Mouse (Mus musculus) gastrocnemius, postnatal 25 days (tissue): ENCODE results near the gene Ddx21. TPM values are rescaled to one million over a fixed set of nuclear protein-coding genes. Genes with fewer than 3 reads are reported as not detected.
"Not testable (repeated sequence)": the region's sequence is repeated elsewhere in the genome, so short reads cannot be mapped to it uniquely, and the experiment has no call there.

Experiments
- DNase-seq: peaks from one replicate; pipeline ENCODE4 v3.0.0; 2022
- long read RNA-seq, 2 experiments: library from polyadenylated mRNA; stranded (forward); transcript quantifications; one replicate each; pipeline ENCODE4 v2.0.0; 2021
- total RNA-seq, 2 experiments: library from RNA; stranded (reverse); gene quantifications; 1 replicate in 1 of 2; 2 replicates in 1 of 2; pipeline ENCODE4 v1.2.3; 2021

The Ddx21 gene
- total RNA-seq: 10 to 100 TPM; 24.8 to 28.4 TPM
- long read RNA-seq, experiment 1, full-length matches to known transcripts: 6 of 10 reads
- long read RNA-seq, experiment 1, partial matches to known transcripts: 4 of 10 reads
- long read RNA-seq, experiment 1, other reads (novel, unspliced or antisense): 0 of 10 reads
- long read RNA-seq, experiment 2, full-length matches to known transcripts: 7 of 18 reads
- long read RNA-seq, experiment 2, partial matches to known transcripts: 3 of 18 reads
- long read RNA-seq, experiment 2, other reads (novel, unspliced or antisense): 8 of 18 reads

DNA sequence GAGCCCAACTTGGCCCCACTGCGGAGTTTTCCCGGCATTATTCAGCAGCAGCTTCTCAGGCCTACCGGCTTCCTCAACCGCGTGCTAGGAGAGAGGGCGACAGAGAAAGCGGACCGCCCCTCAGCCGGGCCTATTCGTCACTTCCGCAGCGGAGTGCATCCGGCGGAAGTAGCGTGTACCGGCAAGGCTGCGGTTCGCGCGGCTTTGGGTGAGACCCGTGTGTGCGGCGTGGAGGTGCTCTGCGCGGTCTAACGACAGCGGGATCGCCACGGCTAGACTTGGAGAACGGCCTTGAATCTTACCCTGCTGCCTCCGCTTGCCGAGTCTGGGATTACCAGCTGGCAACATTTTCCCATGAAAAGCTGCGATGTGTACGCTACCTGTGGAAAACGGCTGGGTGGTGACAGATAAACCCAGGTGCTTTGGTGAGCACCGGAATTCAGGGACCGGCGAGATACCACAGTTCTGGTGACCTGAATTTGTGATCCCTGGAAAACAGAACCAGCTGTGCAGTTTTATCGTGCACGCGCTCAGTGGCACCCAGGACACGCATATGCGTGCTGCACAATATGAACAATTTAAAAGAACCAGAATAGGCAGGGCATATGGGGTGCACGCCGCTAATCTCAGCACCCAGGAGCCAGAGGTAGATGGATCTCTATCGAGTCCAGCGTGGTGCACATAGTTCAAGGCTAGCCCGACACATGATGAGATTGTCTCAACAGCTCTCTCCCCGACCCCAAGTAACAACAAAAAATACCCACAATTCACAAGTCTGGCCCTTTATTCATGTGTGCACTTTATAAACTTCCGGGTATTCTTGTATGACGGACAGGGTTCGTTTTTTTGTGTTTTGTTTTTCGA is at the start of gene Ddx21:
Ddx21 (minus strand) TSS at position 105 of the 864 bp plus-strand sequence.
- DNase-seq: peak; percentile 87

- peak; percentile 99 for DNase-seq
Measured at GRCm38 (mm10) chr10:62650881-62651810, 49.1 kb upstream of the Ddx21 start, which contains the start of gene Ddx50. Ddx50 (minus strand) TSS chr10:62651218.

DNA sequence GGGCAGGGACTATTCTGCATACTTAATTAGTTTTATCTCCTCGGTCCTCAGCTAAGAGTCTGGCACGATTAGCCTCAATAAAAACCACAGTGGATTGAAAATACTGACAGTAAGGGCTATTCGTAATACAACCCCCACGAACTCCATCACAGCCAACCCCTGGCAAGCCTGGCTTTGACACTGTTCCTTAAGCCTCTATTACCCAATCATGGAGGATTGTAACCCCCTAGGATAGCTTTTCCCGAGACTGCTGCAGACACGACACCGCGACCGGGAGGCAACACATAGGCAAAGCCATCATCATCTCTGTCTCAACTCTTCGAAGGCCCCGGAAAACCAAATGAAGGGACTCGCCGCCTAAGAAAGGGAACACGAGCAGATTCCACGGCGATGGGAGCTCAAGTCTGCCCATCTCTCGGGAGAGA is 48.3 kb upstream of the Ddx21 start:
- DNase-seq: no peak

- DNase-seq: no peak
Measured at GRCm38 (mm10) chr10:62604161-62604560, 2.1 kb upstream of the Ddx21 start.

DNA sequence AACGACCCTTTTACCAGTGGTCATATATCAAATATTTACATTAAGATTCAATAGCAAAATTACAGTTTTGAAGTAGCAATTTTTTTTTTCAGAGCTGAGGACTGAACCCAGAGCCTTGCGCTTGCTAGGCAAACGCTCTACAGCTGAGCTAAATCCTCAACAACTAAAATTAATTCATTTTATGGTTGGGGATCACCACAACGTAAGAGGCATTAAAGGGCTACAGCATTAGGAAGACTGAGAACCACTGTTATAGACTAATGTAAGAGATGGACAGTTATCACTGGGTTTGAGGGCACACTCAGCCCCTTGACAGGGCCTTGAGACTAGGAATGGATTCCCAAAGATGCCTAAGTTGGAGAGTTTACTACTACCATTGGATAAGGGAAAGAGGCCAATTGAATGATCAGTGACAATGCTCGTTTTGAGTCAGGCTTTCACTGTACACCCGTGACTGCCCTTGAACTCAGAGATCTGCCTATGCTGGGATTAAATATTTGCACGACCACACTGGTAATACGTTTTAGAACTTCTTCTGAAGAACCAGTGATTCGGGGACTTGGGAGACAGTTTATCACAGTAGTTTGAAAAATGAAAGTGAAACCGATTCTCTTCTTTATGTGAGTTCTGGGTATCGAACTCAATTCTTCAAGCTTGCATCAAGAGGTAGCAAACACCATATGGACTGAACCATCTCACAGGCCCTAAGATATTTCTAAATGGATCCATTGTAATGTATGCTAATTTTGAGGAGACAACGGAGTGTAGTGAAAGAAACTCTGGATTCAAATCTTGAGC is 1.4 kb upstream of the Ddx21 start:
- DNase-seq: no peak

GRCm38 (mm10) chr10:62601833-62602176 is 276 bp downstream of the Ddx21 start:
- DNase-seq: no peak

GRCm38 (mm10) chr10:62601053-62601791 is 859 bp downstream of the Ddx21 start:
- no peak for DNase-seq

- DNase-seq: no peak
Measured at GRCm38 (mm10) chr10:62600056-62600455, 2.0 kb downstream of the Ddx21 start.

DNA sequence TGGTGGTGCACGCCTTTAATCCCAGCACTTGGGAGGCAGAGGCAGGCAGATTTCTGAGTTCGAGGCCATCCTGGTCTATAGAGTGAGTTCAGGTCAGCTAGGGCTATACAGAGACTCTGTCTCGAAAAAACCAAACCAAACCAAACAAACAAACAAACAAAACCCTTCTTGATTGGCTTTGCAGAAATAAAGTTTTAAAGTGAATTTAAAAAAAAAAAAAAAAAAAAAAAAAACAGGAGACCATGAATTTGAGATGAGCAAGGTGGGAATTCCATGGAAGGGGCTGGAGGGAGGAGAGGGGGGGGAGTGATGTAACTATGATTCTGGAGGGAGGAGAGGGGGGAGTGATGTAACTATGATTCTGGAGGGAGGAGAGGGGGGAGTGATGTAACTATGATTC is 2.8 kb downstream of the Ddx21 start:
- not testable (repeated sequence) for DNase-seq

DNA sequence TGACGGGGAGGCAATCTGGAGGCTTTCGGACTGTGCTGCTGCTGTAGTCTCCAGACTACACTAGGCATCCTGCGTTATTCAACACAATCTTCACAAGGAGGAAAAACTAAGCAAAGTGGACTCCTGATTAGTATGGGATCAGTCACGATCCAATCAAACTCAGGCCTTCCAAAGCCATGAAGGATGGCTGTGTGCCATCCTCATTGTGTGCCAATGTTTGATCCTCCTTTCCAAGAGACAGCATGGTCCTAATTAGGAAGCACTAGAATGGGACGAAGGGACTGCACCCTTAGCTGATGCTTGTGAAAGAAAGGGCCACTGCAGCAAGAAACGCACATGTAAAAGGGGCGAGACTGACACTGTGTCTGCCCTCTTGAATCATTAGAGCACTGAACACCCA is 9.6 kb downstream of the Ddx21 start:
- DNase-seq: no peak

- peak; percentile 52 for DNase-seq
Measured at GRCm38 (mm10) chr10:62590200-62590599, 11.9 kb downstream of the Ddx21 start.

DNA sequence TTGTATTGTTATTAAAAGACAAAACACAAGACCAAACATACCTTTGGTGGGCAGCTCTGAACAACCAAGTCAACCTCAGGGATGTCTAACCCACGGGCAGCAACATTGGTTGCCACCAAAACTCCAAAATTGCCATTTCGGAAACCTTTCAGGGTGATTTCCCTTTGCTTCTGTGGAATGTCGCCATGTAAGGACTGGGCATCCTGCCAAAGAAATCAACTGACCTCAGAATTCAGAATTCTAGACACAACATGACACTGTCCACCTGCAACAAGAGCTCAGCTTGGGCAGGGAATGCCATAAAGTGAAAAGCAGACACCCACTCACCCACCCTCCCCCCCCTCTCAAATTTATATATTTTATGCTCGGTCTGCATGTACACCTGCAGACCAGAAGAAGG is 13.5 kb downstream of the Ddx21 start:
- DNase-seq: no peak

DNA sequence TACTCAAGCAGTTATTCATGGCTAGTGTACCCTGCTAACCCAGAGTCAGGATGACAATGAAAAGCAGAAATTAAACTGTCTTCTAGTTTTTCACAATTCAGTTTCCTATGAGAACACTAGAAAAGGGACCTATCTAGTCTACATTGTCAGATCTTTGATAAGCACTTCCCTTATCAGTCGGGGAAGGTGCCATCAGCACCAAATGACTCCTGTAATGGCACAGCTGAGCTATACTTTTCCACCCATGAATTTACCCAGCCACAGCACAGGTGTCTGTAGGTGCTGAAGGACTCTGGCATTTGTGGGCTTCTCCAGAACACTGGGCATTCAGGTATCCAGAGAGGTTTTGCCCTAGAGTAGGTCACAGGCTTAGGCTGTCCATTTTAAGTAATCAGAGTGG is 18.8 kb downstream of the Ddx21 start:
- no peak for DNase-seq

DNA sequence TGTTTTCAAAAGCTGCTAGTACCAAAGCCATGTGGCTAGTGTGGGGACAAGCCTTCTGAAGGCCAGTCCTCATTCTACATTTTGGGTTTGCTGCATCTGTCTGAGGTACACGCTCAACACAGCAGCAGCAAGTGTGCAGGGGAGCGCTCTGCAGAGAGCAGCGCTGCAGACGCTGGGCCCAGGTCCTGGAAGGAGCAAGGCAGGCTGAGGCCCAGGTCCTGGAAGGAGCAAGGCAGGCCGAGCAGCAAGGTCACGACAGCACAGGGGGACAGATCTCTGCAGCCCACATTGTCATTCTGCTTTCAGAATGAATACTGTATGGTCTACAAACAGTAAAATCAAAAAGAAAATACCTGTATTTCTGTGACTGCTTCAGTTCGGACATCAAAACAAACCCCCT is 19.4 kb downstream of the Ddx21 start:
- DNase-seq: no peak

DNA sequence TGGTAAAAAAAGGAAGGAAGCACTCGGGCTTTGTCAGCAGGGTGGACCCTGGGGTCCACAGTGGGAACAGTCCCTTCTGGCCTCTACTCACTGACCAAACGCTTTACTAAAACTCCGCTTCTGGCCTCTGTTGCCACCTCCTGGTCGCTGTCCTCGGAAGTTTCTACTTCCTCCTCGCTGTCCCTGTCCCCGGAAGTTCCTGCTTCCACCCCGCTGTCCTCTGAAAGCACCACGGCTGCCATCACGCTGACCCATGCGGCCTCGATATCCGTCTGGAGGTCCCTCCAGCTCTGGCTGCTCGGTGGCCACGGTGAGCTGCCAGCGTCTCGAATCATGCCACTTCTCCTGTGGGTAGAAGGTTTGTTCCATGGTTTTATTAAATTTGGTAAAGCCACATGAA is 19.8 kb downstream of the Ddx21 start:
- DNase-seq: no peak

DNA sequence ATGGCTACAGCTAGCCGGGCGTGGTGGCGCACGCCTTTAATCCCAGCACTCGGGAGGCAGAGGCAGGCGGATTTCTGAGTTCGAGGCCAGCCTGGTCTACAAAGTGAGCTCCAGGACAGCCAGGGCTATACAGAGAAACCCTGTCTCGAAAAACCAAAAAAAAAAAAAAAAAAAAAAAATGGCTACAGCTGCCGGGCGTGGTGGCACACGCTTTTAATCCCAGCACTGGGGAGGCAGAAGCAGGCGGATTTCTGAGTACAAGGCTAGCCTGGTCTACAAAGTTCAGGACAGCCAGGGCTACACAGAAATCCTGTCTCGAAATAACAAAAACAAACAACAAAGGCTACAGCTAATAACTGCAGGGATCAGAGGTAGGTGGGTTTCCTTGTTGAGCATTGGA is 23.0 kb downstream of the Ddx21 start:
- not testable (repeated sequence) for DNase-seq

GRCm38 (mm10) chr10:62578338-62579100 is 23.6 kb downstream of the Ddx21 start, which contains the start of gene Kif1bp:
Kif1bp (minus strand) TSS chr10:62578457.
- DNase-seq: peak; percentile 95

- no peak for DNase-seq
Measured at GRCm38 (mm10) chr10:62577673-62578337, 24.3 kb downstream of the Ddx21 start.

DNA sequence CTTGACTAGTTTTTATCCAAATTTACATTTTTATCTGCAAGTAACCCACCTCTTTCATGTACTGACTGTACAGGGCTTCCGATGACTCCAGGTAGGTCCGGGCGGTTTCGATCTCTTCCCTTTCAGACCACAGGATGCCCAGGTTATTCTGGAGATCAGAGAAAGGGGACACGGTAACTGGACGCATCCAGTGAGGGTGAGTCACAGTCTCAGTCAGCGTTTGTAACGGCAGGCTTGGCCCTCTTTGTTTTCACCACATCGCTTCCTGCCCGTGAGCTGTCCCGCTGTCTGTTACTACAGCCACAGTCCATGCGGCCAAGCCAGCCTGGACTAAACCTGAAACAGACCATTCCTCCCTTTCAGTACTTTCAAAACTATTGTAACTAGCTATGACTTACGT is 27.1 kb downstream of the Ddx21 start:
- no peak for DNase-seq
